Mouse (Mus musculus) left cerebral cortex, adult 18-20 months (tissue): ENCODE measurements at regions not wholly inside any gene's neighbourhood (a gene's known extent, or its start where the extent isn't known, plus 50 kb on each side); places are given as distances from the start of the nearest gene placed in this dataset.

ENCODE experiments used
- DNase-seq, 2 experiments: peaks; one replicate each; pipeline ENCODE4 v3.0.0; 2021 to 2022; ENCODE audit warnings: low spot score in 2 of 2, mixed read lengths in 1 of 2

GRCm38 (mm10) chr2:50654221-50654952 is 357.8 kb upstream of the Mmadhc start:
- no peak for DNase-seq

- DNase-seq: no peak
These were observed 356.6 kb upstream of the Mmadhc start for GRCm38 (mm10) chr2:50653121-50653615.

GRCm38 (mm10) chr2:50649656-50650055 is 353.1 kb upstream of the Mmadhc start:
- DNase-seq: no peak

GRCm38 (mm10) chr2:50643219-50643618 is 346.6 kb upstream of the Mmadhc start:
- DNase-seq: no peak

GRCm38 (mm10) chr2:50642198-50642597 is 345.6 kb upstream of the Mmadhc start:
- DNase-seq: no peak

- DNase-seq: no peak
These were observed 339.3 kb upstream of the Mmadhc start for GRCm38 (mm10) chr2:50635896-50636295.

GRCm38 (mm10) chr2:50631786-50632185 is 335.2 kb upstream of the Mmadhc start:
- no peak for DNase-seq

- no peak for DNase-seq
These were observed 330.9 kb upstream of the Mmadhc start for GRCm38 (mm10) chr2:50627501-50627900.

- DNase-seq: no peak
These were observed 328.7 kb upstream of the Mmadhc start for GRCm38 (mm10) chr2:50625233-50625749.

- no peak for DNase-seq
These were observed 312.5 kb upstream of the Mmadhc start for GRCm38 (mm10) chr2:50609086-50609485.

- no peak for DNase-seq
These were observed 292.6 kb upstream of the Mmadhc start for GRCm38 (mm10) chr2:50589195-50589594.

- DNase-seq: no peak
These were observed 292.1 kb upstream of the Mmadhc start for GRCm38 (mm10) chr2:50588652-50589051.

- no peak for DNase-seq
These were observed 289.9 kb upstream of the Mmadhc start for GRCm38 (mm10) chr2:50586321-50587050.

- peak in 1 of 2 experiments; percentile 18 for DNase-seq
These were observed 283.0 kb upstream of the Mmadhc start for GRCm38 (mm10) chr2:50579620-50580019.

GRCm38 (mm10) chr2:50578278-50579043 is 281.9 kb upstream of the Mmadhc start:
- no peak for DNase-seq

GRCm38 (mm10) chr2:50577736-50578135 is 281.1 kb upstream of the Mmadhc start:
- DNase-seq: no peak

- DNase-seq: no peak
These were observed 276.9 kb upstream of the Mmadhc start for GRCm38 (mm10) chr2:50573455-50573854.

- no peak for DNase-seq
These were observed 274.4 kb upstream of the Mmadhc start for GRCm38 (mm10) chr2:50571021-50571420.

- DNase-seq: no peak
These were observed 273.1 kb upstream of the Mmadhc start for GRCm38 (mm10) chr2:50569502-50570285.

GRCm38 (mm10) chr2:50568777-50569501 is 272.3 kb upstream of the Mmadhc start:
- DNase-seq: no peak
